Mouse (Mus musculus): ENCODE results near the gene Gm10309. TPM values are rescaled to one million over a fixed set of nuclear protein-coding genes. Genes with fewer than 3 reads are reported as not detected.
A peak's percentile ranks its signal among the peaks of the same experiment; 100 is the strongest.
"Not testable (repeated sequence)": the region's sequence is repeated elsewhere in the genome, so short reads cannot be mapped to it uniquely, and the experiment has no call there.

The Gm10309 gene
- total RNA-seq, 1 experiment from 2014 or later: not detected

DNA sequence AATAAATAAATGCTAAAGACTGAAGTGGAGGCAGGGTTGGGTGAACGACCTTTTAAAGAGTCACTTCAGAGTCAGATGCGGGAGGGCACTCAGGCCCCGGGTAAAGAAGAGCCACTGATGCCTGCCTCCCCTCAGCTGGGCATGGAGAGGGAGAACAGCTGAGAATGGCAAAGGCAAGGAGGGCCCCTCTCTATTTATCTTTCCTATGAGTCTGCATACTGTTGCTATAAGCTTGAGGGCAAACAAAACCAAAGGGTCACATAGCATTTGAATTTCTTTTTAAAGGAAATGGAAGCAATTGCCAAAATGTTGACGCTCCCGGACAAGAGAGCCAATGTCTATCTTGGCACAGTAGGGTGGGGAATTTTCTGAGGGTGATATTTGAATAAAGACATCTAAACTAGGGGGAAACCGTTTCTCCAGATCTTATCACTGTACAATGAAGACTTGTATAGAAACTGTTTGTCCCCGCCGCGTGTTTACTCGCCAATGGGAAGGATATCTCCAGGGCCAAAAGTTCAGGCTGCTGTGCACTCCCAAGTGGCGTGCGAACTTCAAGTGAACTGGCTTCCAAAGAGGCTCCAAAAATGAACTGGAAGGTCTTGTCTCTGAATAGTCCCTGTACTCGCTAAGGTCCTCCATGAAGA lies 10.1 kb upstream of the Gm10309 start:
- DNase-seq: no peak

GRCm38 (mm10) chr17:86509871-86510270 lies 4.8 kb upstream of the Gm10309 start:
- DNase-seq: no peak

DNA sequence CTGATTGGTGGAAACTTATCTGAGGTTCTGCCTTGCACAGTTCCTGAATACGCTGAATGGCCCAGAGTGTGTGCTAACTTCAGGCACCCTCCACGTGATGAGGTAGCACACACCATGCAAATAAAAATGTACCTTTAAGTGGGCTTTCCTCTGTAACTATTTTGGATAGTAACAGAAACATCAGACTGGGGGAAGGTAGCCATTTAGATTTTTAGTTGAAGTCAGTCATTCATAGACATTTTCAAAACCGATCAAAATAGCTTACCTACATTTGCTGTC lies 3.1 kb upstream of the Gm10309 start:
- no peak for DNase-seq

DNA sequence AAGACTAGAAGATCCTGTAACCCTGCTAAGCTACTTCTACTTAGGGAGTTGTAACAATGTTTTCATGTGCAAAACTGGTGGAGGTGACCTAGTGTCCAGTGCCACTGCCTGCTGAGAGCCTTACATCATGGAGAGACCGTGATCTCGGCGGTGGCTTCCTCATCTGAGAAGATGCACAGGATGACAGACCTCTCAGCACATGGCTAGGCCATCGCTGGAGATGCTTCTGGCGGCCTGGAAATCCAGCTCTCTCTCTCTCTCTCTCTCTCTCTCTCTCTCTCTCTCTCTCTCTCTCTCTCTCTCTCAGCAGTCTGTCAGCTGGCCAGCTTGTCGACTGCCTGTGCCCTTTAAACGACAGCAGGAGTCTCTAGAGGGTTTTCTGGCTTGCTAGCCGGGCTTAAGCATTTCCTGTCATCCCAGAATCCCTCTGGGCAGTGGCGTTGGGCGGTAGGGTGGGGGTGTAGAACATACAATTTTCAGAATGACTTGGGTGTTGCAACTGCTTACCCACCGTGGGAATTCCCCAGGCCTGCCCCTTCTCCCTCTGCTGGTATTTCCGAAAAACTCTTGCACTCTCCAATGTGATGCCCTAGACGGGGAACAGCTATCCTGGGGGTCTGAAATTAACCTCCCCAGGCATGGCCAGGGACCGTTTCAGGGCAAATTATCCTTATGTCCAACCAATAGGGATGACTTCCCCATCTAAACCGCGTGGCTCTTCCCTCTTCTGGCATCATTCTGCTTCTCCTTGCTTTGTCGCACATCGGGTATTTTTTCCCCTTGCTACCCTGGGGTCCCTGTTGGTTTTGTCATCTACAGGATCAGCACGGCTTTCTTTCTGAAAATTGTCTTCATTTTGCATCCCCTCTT lies 2.5 kb upstream of the Gm10309 start:
- DNase-seq: peak; percentile 75

DNA sequence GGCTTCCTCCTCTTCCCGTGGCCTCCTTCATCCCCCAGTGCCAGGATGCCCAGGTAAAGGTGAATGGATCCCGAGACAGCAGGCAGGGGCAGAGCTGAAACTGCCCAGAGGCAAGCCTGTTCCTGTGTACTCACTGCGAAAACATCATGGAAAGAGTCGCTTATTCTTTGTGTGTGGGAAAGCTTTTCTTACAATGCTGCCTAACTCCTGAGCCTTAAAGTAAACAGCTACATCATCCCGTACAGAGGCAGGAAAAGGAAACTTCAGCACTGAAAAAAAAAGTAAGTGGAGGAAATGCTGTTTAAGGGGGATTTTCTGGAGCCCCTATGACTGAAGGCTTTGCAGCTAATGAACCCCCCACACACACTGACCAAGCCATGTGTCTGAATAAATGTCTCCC lies 1.8 kb upstream of the Gm10309 start:
- DNase-seq: no peak

GRCm38 (mm10) chr17:86503208-86503897 lies 1.7 kb downstream of the Gm10309 start:
- no peak for DNase-seq

GRCm38 (mm10) chr17:86501393-86501792 lies 3.6 kb downstream of the Gm10309 start:
- DNase-seq: no peak

DNA sequence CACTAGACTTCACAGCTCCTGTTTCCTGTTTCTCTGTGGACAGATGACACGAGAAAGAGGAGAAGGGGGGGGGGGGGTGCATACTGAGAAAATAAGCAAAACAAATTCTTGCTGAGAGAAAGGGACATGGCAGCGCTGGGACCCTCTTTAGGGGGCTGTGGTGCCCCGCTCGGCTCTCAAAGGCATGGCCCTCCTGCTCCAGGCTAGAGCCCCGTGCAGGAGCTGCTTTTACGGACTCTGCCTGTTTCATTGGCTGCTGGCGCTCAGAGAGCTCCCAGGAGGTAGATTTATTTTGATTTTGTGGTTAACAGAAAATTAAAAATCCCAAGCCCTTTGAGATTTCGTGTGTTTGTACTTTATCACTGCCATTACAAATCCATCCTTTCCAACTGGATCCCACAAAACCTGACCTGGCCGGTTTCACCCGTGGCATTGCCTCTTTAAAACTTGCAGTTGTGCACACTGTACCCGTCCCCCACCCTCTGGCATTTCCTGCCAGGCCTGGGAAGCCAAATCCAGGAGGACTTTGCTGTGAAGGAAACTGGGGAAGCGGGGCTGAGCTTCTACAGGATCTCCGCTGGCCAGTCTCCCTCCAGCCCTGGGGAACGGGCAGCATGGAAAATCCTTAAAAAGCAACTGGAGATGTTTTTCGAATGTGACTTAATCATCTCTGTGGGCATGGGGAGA lies 5.5 kb downstream of the Gm10309 start:
- DNase-seq: peak; percentile 63

GRCm38 (mm10) chr17:86497302-86497701 lies 7.7 kb downstream of the Gm10309 start:
- no peak for DNase-seq

GRCm38 (mm10) chr17:86496123-86496771 lies 8.8 kb downstream of the Gm10309 start:
- peak; percentile 60 for DNase-seq

GRCm38 (mm10) chr17:86494895-86495294 lies 10.1 kb downstream of the Gm10309 start:
- no peak for DNase-seq

DNA sequence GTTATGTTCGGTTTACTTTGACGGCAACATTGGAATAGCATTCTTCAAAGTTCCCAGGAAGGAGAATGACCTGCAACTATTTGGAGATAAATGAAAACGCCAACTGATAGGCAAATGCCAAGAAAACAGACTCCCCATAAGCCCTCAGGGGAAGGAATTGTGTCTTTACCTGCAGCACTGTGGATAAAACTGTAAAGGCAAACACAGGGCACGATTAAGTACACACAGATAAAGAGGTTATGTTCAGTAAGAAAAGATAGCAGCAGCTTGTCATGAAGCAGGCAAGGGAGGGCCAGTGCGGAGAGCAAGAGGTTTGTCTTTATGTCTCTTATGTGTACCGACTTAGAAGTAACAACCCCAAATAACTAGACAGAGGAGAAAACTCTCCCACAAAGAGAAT lies 10.5 kb downstream of the Gm10309 start:
- DNase-seq: no peak

DNA sequence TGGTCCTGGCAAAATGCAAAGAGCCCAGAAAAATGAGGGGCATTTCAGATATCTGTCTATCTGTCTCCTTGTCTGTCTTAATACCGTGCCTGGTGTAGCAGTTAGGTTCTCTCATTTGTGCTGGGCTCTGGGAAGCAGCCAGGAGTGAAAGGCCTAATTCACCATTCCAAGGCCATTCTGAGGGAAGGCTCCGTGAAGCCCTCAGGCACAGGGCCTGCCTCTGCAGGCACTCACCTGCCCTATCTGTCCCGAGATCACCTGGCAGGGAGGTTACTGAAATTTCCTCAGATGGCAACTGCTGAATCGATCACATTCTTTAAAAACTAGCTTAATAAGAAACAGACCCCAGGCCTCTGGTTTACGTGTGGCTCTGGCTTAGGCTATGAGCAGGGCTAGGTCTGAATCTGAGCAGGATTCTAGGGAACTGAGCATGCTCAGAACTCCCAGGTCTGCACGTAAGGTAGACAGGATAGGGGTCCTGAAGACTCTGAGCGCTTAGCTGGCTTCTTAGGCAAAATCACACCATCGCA lies 11.1 kb downstream of the Gm10309 start:
- DNase-seq: no peak

GRCm38 (mm10) chr17:86492376-86492775 lies 12.7 kb downstream of the Gm10309 start:
- no peak for DNase-seq

- no peak for DNase-seq
These were observed 15.2 kb downstream of the Gm10309 start for GRCm38 (mm10) chr17:86489827-86490226.

DNA sequence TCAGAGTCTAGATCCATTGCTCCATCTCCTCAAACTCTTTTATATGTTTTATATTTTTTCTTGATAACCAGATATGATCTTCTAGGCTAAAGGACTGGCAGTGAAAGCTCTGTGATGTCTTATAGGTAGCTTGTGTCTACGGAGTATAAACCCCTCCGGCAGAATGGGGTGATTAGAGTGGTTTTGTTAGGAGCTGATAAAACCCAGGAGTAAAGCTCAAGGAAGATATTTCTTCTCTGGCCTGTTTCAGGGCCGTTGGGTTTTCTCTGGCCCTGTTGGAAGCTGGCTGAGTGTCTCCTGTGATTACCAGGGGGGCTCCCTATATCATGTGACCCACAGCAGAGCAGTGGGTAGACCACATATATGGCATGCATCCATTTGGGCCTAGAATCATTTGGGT lies 17.6 kb downstream of the Gm10309 start:
- no peak for DNase-seq

GRCm38 (mm10) chr17:86486657-86487056 lies 18.4 kb downstream of the Gm10309 start:
- DNase-seq: no peak

DNA sequence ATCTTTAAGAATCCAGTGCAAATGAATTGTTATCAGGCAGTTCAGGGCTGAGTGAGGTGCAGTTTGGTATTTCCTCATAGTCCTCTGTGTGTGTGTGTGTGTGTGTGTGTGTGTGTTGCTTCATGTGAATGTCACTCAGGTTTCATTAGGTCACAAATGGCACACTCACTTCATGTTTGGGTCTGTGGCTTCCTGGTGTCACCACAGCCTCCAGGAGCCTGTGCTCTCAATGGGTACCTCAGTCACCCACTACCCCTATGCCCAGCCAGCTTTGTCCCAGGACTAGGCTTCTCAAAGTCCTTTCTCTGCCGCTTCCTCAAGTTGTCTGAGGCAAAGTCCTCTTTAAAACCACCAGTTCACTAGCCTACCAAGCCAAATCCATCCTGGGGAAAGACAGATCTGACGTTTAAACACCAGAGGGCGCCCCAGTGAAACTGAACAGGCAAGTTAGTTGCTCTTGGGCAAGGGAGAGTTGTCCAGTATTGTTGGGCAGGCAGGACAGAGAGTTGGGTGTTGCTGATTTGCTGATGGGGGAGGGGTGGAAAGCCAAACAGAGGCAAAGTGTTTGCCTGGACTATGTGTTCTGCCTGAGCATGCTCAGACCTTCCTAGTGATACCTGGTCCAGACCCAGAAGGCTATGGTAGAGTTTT lies 20.8 kb downstream of the Gm10309 start:
- peak; percentile 90 for DNase-seq

DNA sequence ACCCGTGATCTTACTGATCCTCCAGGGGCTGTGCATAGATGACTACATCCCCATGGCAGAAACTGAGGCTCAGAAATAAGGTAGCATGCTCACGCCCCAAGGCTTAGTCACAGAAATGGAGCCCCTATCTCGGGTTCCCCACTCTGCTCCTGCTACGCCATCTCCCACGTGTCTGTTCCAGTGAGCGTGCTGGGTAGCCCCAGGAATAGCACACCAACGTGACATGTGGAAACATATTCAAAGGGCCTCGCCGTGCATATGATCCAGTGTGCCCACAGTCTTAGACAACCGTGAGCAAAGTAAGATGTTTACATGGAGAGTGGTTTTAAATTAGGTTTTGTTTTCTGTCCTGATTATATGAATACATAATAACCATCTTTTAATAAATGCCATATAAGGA lies 22.4 kb downstream of the Gm10309 start:
- no peak for DNase-seq

- no peak for DNase-seq
These were observed 25.6 kb downstream of the Gm10309 start for GRCm38 (mm10) chr17:86479406-86479805.

- not testable (repeated sequence) for DNase-seq
These were observed 27.6 kb downstream of the Gm10309 start for GRCm38 (mm10) chr17:86477401-86477800.

Data from adrenal gland, postnatal 14 days (tissue).